Mouse (Mus musculus) MEL (cell line): ENCODE results near the gene Adar. TPM values are rescaled to one million over a fixed set of nuclear protein-coding genes. Genes with fewer than 3 reads are reported as not detected.

Source experiments
- DNase-seq: peaks from one replicate; pipeline ENCODE4 v3.0.0; 2011; ENCODE audit warnings: low read depth, low spot score
- H3K27ac ChIP-seq: 2 replicates; pipeline ENCODE4 v1.5.1; 2012; ENCODE audit warnings: low read depth, mild to moderate bottlenecking, control low read depth, low read length, moderate library complexity; ENCODE audit not compliant: control insufficient read depth
- H3K27me3 ChIP-seq, 2 experiments: fragments of 150-350 bp in 1 of 2; sonication (generic) in 1 of 2; 2 replicates each; pipeline ENCODE4 v1.6.1; 2012; ENCODE audit warnings: low read length in 2 of 2, mild to moderate bottlenecking in 2 of 2, improper control_type of control experiment in 1 of 2, moderate library complexity in 1 of 2; ENCODE audit not compliant: insufficient read depth in 2 of 2, control insufficient read depth in 1 of 2
- H3K36me3 ChIP-seq, 2 experiments: 2 replicates each; pipeline ENCODE4 v1.6.1; 2012 to 2014; ENCODE audit warnings: low read length in 2 of 2, improper control_type of control experiment in 1 of 2, inconsistent platforms in 1 of 2, mild to moderate bottlenecking in 1 of 2; ENCODE audit not compliant: insufficient read depth in 2 of 2, control insufficient read depth in 1 of 2
- H3K4me1 ChIP-seq, 2 experiments: fragments of 150-350 bp in 1 of 2; sonication (generic) in 1 of 2; 2 replicates each; pipeline ENCODE4 v1.6.1; 2012; ENCODE audit warnings: low read length in 2 of 2, improper control_type of control experiment in 1 of 2, mild to moderate bottlenecking in 1 of 2; ENCODE audit not compliant: insufficient read depth in 2 of 2, control insufficient read depth in 1 of 2
- H3K4me3 ChIP-seq, 2 experiments: fragments of 150-350 bp in 1 of 2; sonication (generic) in 1 of 2; 2 replicates each; pipeline ENCODE4 v1.5.1; 2012; ENCODE audit warnings: low read depth in 2 of 2, low read length in 2 of 2, mild to moderate bottlenecking in 2 of 2, moderate library complexity in 2 of 2, control low read depth in 1 of 2, improper control_type of control experiment in 1 of 2; ENCODE audit not compliant: control insufficient read depth in 1 of 2, insufficient read depth in 1 of 2
- H3K79me2 ChIP-seq: 2 replicates; pipeline ENCODE4 v1.6.1; 2012; ENCODE audit warnings: mild to moderate bottlenecking, low read length, moderate library complexity; ENCODE audit not compliant: control insufficient read depth, poor library complexity, insufficient read depth
- H3K9ac ChIP-seq: 2 replicates; pipeline ENCODE4 v1.6.1; 2012; ENCODE audit warnings: low read depth, mild to moderate bottlenecking, control low read depth, low read length, moderate library complexity; ENCODE audit not compliant: control insufficient read depth, poor library complexity, severe bottlenecking
- H3K9me3 ChIP-seq: fragments of 150-350 bp; sonication (generic); replicated peaks from 2 replicates; pipeline ENCODE4 v1.6.1; 2012; ENCODE audit warnings: mild to moderate bottlenecking, low read length, improper control_type of control experiment, moderate library complexity; ENCODE audit not compliant: insufficient read depth
- CHD1 ChIP-seq: IDR thresholded peaks from 2 replicates; pipeline ENCODE4 v1.6.1; 2012; ENCODE audit warnings: low read depth, mild to moderate bottlenecking, inconsistent platforms, low read length, improper control_type of control experiment
- CHD2 ChIP-seq: IDR thresholded peaks from 2 replicates; pipeline ENCODE4 v1.6.1; 2011; ENCODE audit warnings: low read length, improper control_type of control experiment
- CTCF ChIP-seq, 3 experiments: IDR thresholded peaks in 2 of 3; conservative IDR thresholded peaks in 1 of 3; 2 replicates each; pipeline ENCODE4 v1.5.1; 2011 to 2012; ENCODE audit warnings: low read length in 3 of 3, low read depth in 2 of 3, mild to moderate bottlenecking in 2 of 3, improper control_type of control experiment in 1 of 3, inconsistent platforms in 1 of 3, mixed read lengths in 1 of 3, moderate library complexity in 1 of 3; ENCODE audit not compliant: control insufficient read depth in 1 of 3, insufficient read depth in 1 of 3, poor library complexity in 1 of 3, severe bottlenecking in 1 of 3
- ELF1 ChIP-seq: IDR thresholded peaks from 2 replicates; pipeline ENCODE4 v1.6.1; 2014; ENCODE audit warnings: low read depth, mild to moderate bottlenecking, inconsistent platforms, low read length, improper control_type of control experiment, moderate library complexity
- EP300 ChIP-seq, 2 experiments: IDR thresholded peaks; 2 replicates each; pipeline ENCODE4 v1.6.1; 2011; ENCODE audit warnings: improper control_type of control experiment in 2 of 2, low read length in 2 of 2, low read depth in 1 of 2, mild to moderate bottlenecking in 1 of 2
- GABPA ChIP-seq: IDR thresholded peaks from 2 replicates; pipeline ENCODE4 v1.6.1; 2012; ENCODE audit warnings: low read depth, mild to moderate bottlenecking, inconsistent platforms, low read length, improper control_type of control experiment, moderate library complexity
- GATA1 ChIP-seq: IDR thresholded peaks from 2 replicates; pipeline ENCODE4 v1.6.1; 2011; ENCODE audit warnings: low read depth, low read length, improper control_type of control experiment
- JUND ChIP-seq: IDR thresholded peaks from 2 replicates; pipeline ENCODE4 v1.6.1; 2011; ENCODE audit warnings: low read depth, mild to moderate bottlenecking, improper control_type of control experiment, low read length
- MAFK ChIP-seq: IDR thresholded peaks from 2 replicates; pipeline ENCODE4 v1.6.1; 2011; ENCODE audit warnings: low read depth, mild to moderate bottlenecking, low read length, improper control_type of control experiment, borderline replicate concordance
- MAX ChIP-seq: IDR thresholded peaks from 2 replicates; pipeline ENCODE4 v1.6.1; 2011; ENCODE audit warnings: low read length, improper control_type of control experiment
- MAZ ChIP-seq: IDR thresholded peaks from 2 replicates; pipeline ENCODE4 v1.6.1; 2012; ENCODE audit warnings: low read depth, mild to moderate bottlenecking, inconsistent platforms, low read length, improper control_type of control experiment
- MEF2A ChIP-seq: IDR thresholded peaks from 2 replicates; pipeline ENCODE4 v1.6.1; 2014; ENCODE audit warnings: low read depth, mild to moderate bottlenecking, inconsistent platforms, low read length, improper control_type of control experiment; ENCODE audit not compliant: poor library complexity, insufficient replicate concordance, severe bottlenecking; ENCODE audit errors: extremely low read depth
- MXI1 ChIP-seq: IDR thresholded peaks from 2 replicates; pipeline ENCODE4 v1.6.1; 2011; ENCODE audit warnings: mild to moderate bottlenecking, low read depth, low read length, improper control_type of control experiment
- MYB ChIP-seq: IDR thresholded peaks from 2 replicates; pipeline ENCODE4 v1.6.1; 2011; ENCODE audit warnings: mild to moderate bottlenecking, low read depth, low read length, improper control_type of control experiment
- NRF1 ChIP-seq: IDR thresholded peaks from 2 replicates; pipeline ENCODE4 v1.6.1; 2014; ENCODE audit warnings: low read depth, mild to moderate bottlenecking, inconsistent platforms, low read length, improper control_type of control experiment, moderate library complexity; ENCODE audit not compliant: poor library complexity, insufficient read depth, severe bottlenecking
- RAD21 ChIP-seq: IDR thresholded peaks from 2 replicates; pipeline ENCODE4 v1.6.1; 2011; ENCODE audit warnings: mild to moderate bottlenecking, low read depth, low read length, improper control_type of control experiment
- RCOR1 ChIP-seq: IDR thresholded peaks from 2 replicates; pipeline ENCODE4 v1.6.1; 2012; ENCODE audit warnings: low read depth, mild to moderate bottlenecking, inconsistent platforms, low read length, improper control_type of control experiment
- SIN3A ChIP-seq: IDR thresholded peaks from 2 replicates; pipeline ENCODE4 v1.6.1; 2012; ENCODE audit warnings: low read length, improper control_type of control experiment, inconsistent platforms
- SMC3 ChIP-seq: IDR thresholded peaks from 2 replicates; pipeline ENCODE4 v1.6.1; 2011; ENCODE audit warnings: low read depth, low read length, improper control_type of control experiment
- TBP ChIP-seq: IDR thresholded peaks from 2 replicates; pipeline ENCODE4 v1.8.0; 2011; ENCODE audit warnings: low read depth, low read length, improper control_type of control experiment
- ZC3H11A ChIP-seq: IDR thresholded peaks from 2 replicates; pipeline ENCODE4 v1.6.1; 2012; ENCODE audit warnings: low read depth, mild to moderate bottlenecking, inconsistent platforms, low read length, improper control_type of control experiment
- ZNF384 ChIP-seq: IDR thresholded peaks from 2 replicates; pipeline ENCODE4 v1.6.1; 2012; ENCODE audit warnings: low read depth, mild to moderate bottlenecking, inconsistent platforms, low read length, improper control_type of control experiment
- polyA plus RNA-seq, 2 experiments: library from polyadenylated mRNA; stranded (reverse) in 1 of 2; unstranded in 1 of 2; fragments of >175 nt in 1 of 2; fragments of >200 nt in 1 of 2; gene quantifications; 2 replicates each; pipeline versions ENCODE4 v1.2.1 to v1.2.4; 2012; ENCODE audit warnings: low replicate concordance in 2 of 2, low read depth in 1 of 2; ENCODE audit not compliant: insufficient read length in 2 of 2, insufficient read depth in 1 of 2, missing spikeins in 1 of 2
- total RNA-seq: library from RNA; depleted of rRNA; stranded (reverse); fragments of 300-350 nt; gene quantifications from 2 replicates; pipeline ENCODE4 v1.2.3, GENCODE M21; 2012

The Adar gene
- total and polyA plus RNA-seq, 3 experiments = 26.7 to 124 (median 45.1) TPM

- H3K27ac ChIP-seq = no peak overlapping the region
- no peak overlapping the region for H3K4me3 ChIP-seq
- no peaks in the 10 kb centered on the region for H3K79me2 ChIP-seq
- peaks cover 0 to 5% of the 10 kb centered on the region in 2 experiments; a peak in 1 of 4 replicates for H3K4me1 ChIP-seq
- H3K36me3 ChIP-seq = peaks cover 0 to 35% of the 10 kb centered on the region in 2 experiments; a peak in 2 of 4 replicates
- TF ChIP-seq RCOR1 (no peak), CHD1 (no peak), MYB (no peak), NRF1 (no peak), MAFK (no peak), MXI1 (no peak), SMC3 (no peak), MEF2A (no peak), CHD2 (no peak)
- H3K27me3 ChIP-seq = no peaks in the 10 kb centered on the region
- no peaks in the 10 kb centered on the region for H3K9me3 ChIP-seq
- DNase-seq = no peak
- no peak overlapping the region for H3K9ac ChIP-seq
Measured at GRCm38 (mm10) chr3:89781640-89782039, 66.8 kb downstream of the Adar start.

GRCm38 (mm10) chr3:89784991-89785753 lies 70.3 kb downstream of the Adar start:
- DNase-seq = peak; percentile 60
- H3K9me3 ChIP-seq = no peaks in the 10 kb centered on the region
- no peak overlapping the region for H3K27ac ChIP-seq
- H3K36me3 ChIP-seq = peaks cover 0 to 12% of the 10 kb centered on the region in 2 experiments; a peak in 2 of 4 replicates
- H3K9ac ChIP-seq = peak overlapping the region; percentile 36
- TF ChIP-seq CTCF (IDR thresholded peaks at IDR 0.05 in 2 of 3, conservative IDR thresholded peaks at IDR 0.05 in 1 of 3; ENCODE audit: control insufficient read depth in 1 of 3, insufficient read depth in 1 of 3, low read depth in 2 of 3, low read length in 3 of 3, poor library complexity in 1 of 3, severe bottlenecking in 1 of 3) (peak; percentile 78 to 90 (median 85)), EP300 (IDR thresholded peaks at IDR 0.05; ENCODE audit: low read depth in 1 of 2, low read length in 2 of 2) (no peak), ELF1 (no peak), MAX (0 out of 2 replicates have a peak, but pooled peaks have one; percentile 42), ZC3H11A (peak; percentile 58), SIN3A (peak; percentile 17; the same call in 1 of the 2 replicates), JUND (no peak), ZNF384 (no peak), GATA1 (no peak), MEF2A (no peak), MAFK (no peak), RAD21 (peak; percentile 84), CHD2 (no peak), GABPA (no peak), SMC3 (peak; percentile 77), TBP (no peak), MAZ (0 out of 2 replicates have a peak, but pooled peaks have one; percentile 55)
- TF ChIP-seq, all 39 proteins: peak for 7
- peaks cover 0 to 5% of the 10 kb centered on the region in 2 experiments; a peak in 1 of 4 replicates for H3K4me1 ChIP-seq
- H3K27me3 ChIP-seq = peaks cover 0 to 1% of the 10 kb centered on the region in 2 experiments
- peak overlapping the region; percentile 4 to 56; a peak in 3 of 4 replicates for H3K4me3 ChIP-seq
- no peaks in the 10 kb centered on the region for H3K79me2 ChIP-seq
